Mouse (Mus musculus): ENCODE data around the gene Secisbp2. TPM values are rescaled to one million over a fixed set of nuclear protein-coding genes. Genes with fewer than 3 reads are reported as not detected.

The Secisbp2 gene
- total and polyA plus RNA-seq, 2 experiments from 2014 or later, result 18.7 to 20.2 TPM

GRCm38 (mm10) chr13:51731474-51731873 is 80.0 kb downstream of the Secisbp2 start:
- Histone ChIP-seq H3K36me3 (ENCODE audit: insufficient read depth) (no peaks in the 10 kb centered on the region), H3K4me1 (ENCODE audit: insufficient read depth) (peaks cover 8% of the 10 kb centered on the region; the same call in 1 of the 2 replicates), H3K9me3 (ENCODE audit: low read length) (no peaks in the 10 kb centered on the region), H3K27me3 (ENCODE audit: insufficient read depth, low read length) (no peaks in the 10 kb centered on the region), H3K27ac (ENCODE audit: low read depth, low read length) (0 out of 2 replicates have a peak overlapping the region, but pooled peaks have one; percentile 21), H3K4me2 (ENCODE audit: low read depth) (no peak overlapping the region), H3K9ac (no peak overlapping the region), H3K4me3 (ENCODE audit: low read depth, low read length) (no peak overlapping the region)
- ATAC-seq (no peak), DNase-seq (peak; percentile 34)
- no peak for TF ChIP-seq CTCF (IDR thresholded peaks at IDR 0.05; ENCODE audit: low read depth)
- WGBS, result 84% methylated on average over 7 of the region's 7 CpGs

- 50% methylated on average over 14 of the region's 14 CpGs for WGBS
- Histone ChIP-seq H3K36me3 (ENCODE audit: insufficient read depth) (no peaks in the 10 kb centered on the region), H3K27ac (ENCODE audit: low read depth, low read length) (0 out of 2 replicates have a peak overlapping the region, but pooled peaks have one; percentile 21)
Measured at GRCm38 (mm10) chr13:51732097-51732664, 80.7 kb downstream of the Secisbp2 start.

More at GRCm38 (mm10) chr13:51732097-51732664, 80.7 kb downstream of the Secisbp2 start:
- Histone ChIP-seq H3K9me3 (ENCODE audit: low read length) (no peaks in the 10 kb centered on the region), H3K4me1 (ENCODE audit: insufficient read depth) (peaks cover 8% of the 10 kb centered on the region; the same call in 1 of the 2 replicates), H3K4me2 (ENCODE audit: low read depth) (no peak overlapping the region), H3K4me3 (ENCODE audit: low read depth, low read length) (no peak overlapping the region), H3K9ac (no peak overlapping the region; the same call in 1 of the 2 replicates), H3K27me3 (ENCODE audit: insufficient read depth, low read length) (no peaks in the 10 kb centered on the region)
- DNase-seq (no peak), ATAC-seq (peak; percentile 27; the same call in 1 of the 2 replicates)
- no peak for TF ChIP-seq CTCF (IDR thresholded peaks at IDR 0.05; ENCODE audit: low read depth)

Other genes with a start within 250 kb of the Secisbp2 start
- gene S1pr3, start 243.1 kb upstream of the Secisbp2 start, total RNA-seq (2014; rRNA removed), result 4.2 and 8.4 TPM in 2 replicates
- gene S1pr3, start 243.1 kb upstream of the Secisbp2 start, polyA plus RNA-seq (2015; fragmentation: Nextera tagmentation; extraction: Ambion mirVana), result 7.4 and 9.6 TPM in 2 replicates
- gene Shc3, start 82.3 kb upstream of the Secisbp2 start, total RNA-seq (2014; rRNA removed), result 98.1 and 106 TPM in 2 replicates
- gene Shc3, start 82.3 kb upstream of the Secisbp2 start, polyA plus RNA-seq (2015; fragmentation: Nextera tagmentation; extraction: Ambion mirVana), result 6.8 and 11.6 TPM in 2 replicates
- gene Cks2, start 6.5 kb upstream of the Secisbp2 start, total RNA-seq (2014; rRNA removed), result 29.1 and 35.7 TPM in 2 replicates
- gene Cks2, start 6.5 kb upstream of the Secisbp2 start, polyA plus RNA-seq (2015; fragmentation: Nextera tagmentation; extraction: Ambion mirVana), result 35.8 and 45.3 TPM in 2 replicates
- gene Sema4d, start 142.1 kb downstream of the Secisbp2 start, total RNA-seq (2014; rRNA removed), result 10.2 and 16.5 TPM in 2 replicates
- gene Sema4d, start 142.1 kb downstream of the Secisbp2 start, polyA plus RNA-seq (2015; fragmentation: Nextera tagmentation; extraction: Ambion mirVana), result 9.8 and 14.2 TPM in 2 replicates
- 13.8 and 13.9 TPM in 2 replicates for gene Gadd45g, start 195.0 kb downstream of the Secisbp2 start, total RNA-seq (2014; rRNA removed)
- gene Gadd45g, start 195.0 kb downstream of the Secisbp2 start, polyA plus RNA-seq (2015; fragmentation: Nextera tagmentation; extraction: Ambion mirVana), result 34.3 and 35.1 TPM in 2 replicates